Mouse (Mus musculus): ENCODE results near the gene Mat2b. TPM values are rescaled to one million over a fixed set of nuclear protein-coding genes. Genes with fewer than 3 reads are reported as not detected.

Gene Mat2b
- total and polyA plus RNA-seq, 2 experiments from 2014 or later: 27.0 to 41.9 TPM

GRCm38 (mm10) chr11:40683295-40683694, 11.7 kb downstream of the Mat2b start:
- no peak overlapping the region for H3K4me3 ChIP-seq (ENCODE audit: low read depth, low read length)
- 68% methylated on average over 3 of the region's 3 CpGs for WGBS
- H3K9ac ChIP-seq (replicated peaks; ENCODE audit: low read length, poor library complexity, severe bottlenecking): no peak overlapping the region
- H3K36me3 ChIP-seq (ENCODE audit: insufficient read depth, low read length): peaks cover 40% of the 10 kb centered on the region
- no peaks in the 10 kb centered on the region for H3K4me1 ChIP-seq (ENCODE audit: insufficient read depth, low read length)
- TF ChIP-seq CTCF (IDR thresholded peaks at IDR 0.05): no peak
- ATAC-seq (ENCODE audit: low FRiP score) (no peak), DNase-seq (ENCODE audit: low spot score) (no peak)
- H3K4me2 ChIP-seq (ENCODE audit: low read depth, low read length, poor library complexity, severe bottlenecking): no peak overlapping the region
- no peaks in the 10 kb centered on the region for H3K9me3 ChIP-seq (ENCODE audit: low read length)
- H3K27ac ChIP-seq (ENCODE audit: low read depth, low read length): no peak overlapping the region
- no peaks in the 10 kb centered on the region for H3K27me3 ChIP-seq (ENCODE audit: insufficient read depth, low read length)

GRCm38 (mm10) chr11:40682456-40682855, 12.5 kb downstream of the Mat2b start:
- DNase-seq (ENCODE audit: low spot score) (no peak), ATAC-seq (ENCODE audit: low FRiP score) (no peak)
- Histone ChIP-seq H3K36me3 (ENCODE audit: insufficient read depth, low read length) (peaks cover 45% of the 10 kb centered on the region), H3K9ac (replicated peaks; ENCODE audit: low read length, poor library complexity, severe bottlenecking) (no peak overlapping the region), H3K9me3 (ENCODE audit: low read length) (no peaks in the 10 kb centered on the region), H3K27me3 (ENCODE audit: insufficient read depth, low read length) (no peaks in the 10 kb centered on the region), H3K4me1 (ENCODE audit: insufficient read depth, low read length) (no peaks in the 10 kb centered on the region), H3K27ac (ENCODE audit: low read depth, low read length) (no peak overlapping the region), H3K4me2 (ENCODE audit: low read depth, low read length, poor library complexity, severe bottlenecking) (no peak overlapping the region), H3K4me3 (ENCODE audit: low read depth, low read length) (no peak overlapping the region)
- no peak for TF ChIP-seq CTCF (IDR thresholded peaks at IDR 0.05)
- WGBS: 88% methylated on average over 3 of the region's 3 CpGs

- TF ChIP-seq CTCF (IDR thresholded peaks at IDR 0.05): peak; percentile 21; the same call in 1 of the 2 replicates
- no peak for DNase-seq (ENCODE audit: low spot score)
- WGBS: 100% methylated on average over 1 of the region's 1 CpGs
- Histone ChIP-seq H3K4me2 (ENCODE audit: low read depth, low read length, poor library complexity, severe bottlenecking) (no peak overlapping the region), H3K4me1 (ENCODE audit: insufficient read depth, low read length) (no peaks in the 10 kb centered on the region), H3K9me3 (ENCODE audit: low read length) (no peaks in the 10 kb centered on the region), H3K27me3 (ENCODE audit: insufficient read depth, low read length) (no peaks in the 10 kb centered on the region), H3K27ac (ENCODE audit: low read depth, low read length) (no peak overlapping the region), H3K4me3 (ENCODE audit: low read depth, low read length) (no peak overlapping the region), H3K9ac (replicated peaks; ENCODE audit: low read length, poor library complexity, severe bottlenecking) (no peak overlapping the region), H3K36me3 (ENCODE audit: insufficient read depth, low read length) (peaks cover 24% of the 10 kb centered on the region)
- no peak for ATAC-seq (ENCODE audit: low FRiP score)
Measured at GRCm38 (mm10) chr11:40677169-40677568, 17.8 kb downstream of the Mat2b start.

- Histone ChIP-seq H3K4me2 (ENCODE audit: low read depth, low read length, poor library complexity, severe bottlenecking) (no peak overlapping the region), H3K4me1 (ENCODE audit: insufficient read depth, low read length) (no peaks in the 10 kb centered on the region), H3K4me3 (ENCODE audit: low read depth, low read length) (no peak overlapping the region), H3K9ac (replicated peaks; ENCODE audit: low read length, poor library complexity, severe bottlenecking) (no peak overlapping the region), H3K27me3 (ENCODE audit: insufficient read depth, low read length) (no peaks in the 10 kb centered on the region), H3K27ac (ENCODE audit: low read depth, low read length) (no peak overlapping the region), H3K9me3 (ENCODE audit: low read length) (no peaks in the 10 kb centered on the region), H3K36me3 (ENCODE audit: insufficient read depth, low read length) (peaks cover 20% of the 10 kb centered on the region)
- no peak for DNase-seq (ENCODE audit: low spot score)
- WGBS: 70% methylated on average over 4 of the region's 4 CpGs
- TF ChIP-seq CTCF (IDR thresholded peaks at IDR 0.05): no peak
- no peak for ATAC-seq (ENCODE audit: low FRiP score)
Measured at GRCm38 (mm10) chr11:40675014-40675730, 19.8 kb downstream of the Mat2b start.

GRCm38 (mm10) chr11:40649726-40650445, 45.1 kb downstream of the Mat2b start:
- no peak overlapping the region for H3K9ac ChIP-seq (replicated peaks; ENCODE audit: low read length, poor library complexity, severe bottlenecking)
- WGBS: 89% methylated on average over 8 of the region's 8 CpGs
- no peaks in the 10 kb centered on the region for H3K9me3 ChIP-seq (ENCODE audit: low read length)
- H3K27ac ChIP-seq (ENCODE audit: low read depth, low read length): no peak overlapping the region
- no peaks in the 10 kb centered on the region for H3K27me3 ChIP-seq (ENCODE audit: insufficient read depth, low read length)
- ATAC-seq (ENCODE audit: low FRiP score) (no peak), DNase-seq (ENCODE audit: low spot score) (no peak)
- H3K4me3 ChIP-seq (ENCODE audit: low read depth, low read length): no peak overlapping the region
- TF ChIP-seq CTCF (IDR thresholded peaks at IDR 0.05): no peak
- no peaks in the 10 kb centered on the region for H3K4me1 ChIP-seq (ENCODE audit: insufficient read depth, low read length)
- no peaks in the 10 kb centered on the region for H3K36me3 ChIP-seq (ENCODE audit: insufficient read depth, low read length)
- H3K4me2 ChIP-seq (ENCODE audit: low read depth, low read length, poor library complexity, severe bottlenecking): no peak overlapping the region

GRCm38 (mm10) chr11:40647246-40647645, 47.8 kb downstream of the Mat2b start:
- 76% methylated on average over 2 of the region's 2 CpGs for WGBS
- H3K9ac ChIP-seq (replicated peaks; ENCODE audit: low read length, poor library complexity, severe bottlenecking): no peak overlapping the region
- DNase-seq (ENCODE audit: low spot score) (no peak), ATAC-seq (ENCODE audit: low FRiP score) (no peak)
- no peak for TF ChIP-seq CTCF (IDR thresholded peaks at IDR 0.05)
- no peak overlapping the region for H3K4me2 ChIP-seq (ENCODE audit: low read depth, low read length, poor library complexity, severe bottlenecking)
- no peaks in the 10 kb centered on the region for H3K4me1 ChIP-seq (ENCODE audit: insufficient read depth, low read length)
- no peaks in the 10 kb centered on the region for H3K9me3 ChIP-seq (ENCODE audit: low read length)
- no peaks in the 10 kb centered on the region for H3K27me3 ChIP-seq (ENCODE audit: insufficient read depth, low read length)
- H3K4me3 ChIP-seq (ENCODE audit: low read depth, low read length): no peak overlapping the region
- no peak overlapping the region for H3K27ac ChIP-seq (ENCODE audit: low read depth, low read length)
- no peaks in the 10 kb centered on the region for H3K36me3 ChIP-seq (ENCODE audit: insufficient read depth, low read length)

Other genes with a start within 250 kb of the Mat2b start
- 1.9 and 3.5 TPM in 2 replicates for gene Hmmr, start 38.2 kb upstream of the Mat2b start, total RNA-seq (2014; rRNA removed)
- 1.9 and 2.5 TPM in 2 replicates for gene Hmmr, start 38.2 kb upstream of the Mat2b start, polyA plus RNA-seq (2015; fragmentation: Nextera tagmentation; extraction: Ambion mirVana)
- 17.4 and 20.1 TPM in 2 replicates for gene Nudcd2, start 38.5 kb upstream of the Mat2b start, total RNA-seq (2014; rRNA removed)
- gene Nudcd2, start 38.5 kb upstream of the Mat2b start, polyA plus RNA-seq (2015; fragmentation: Nextera tagmentation; extraction: Ambion mirVana): 42.0 and 45.9 TPM in 2 replicates
- gene Ccng1, start 60.1 kb upstream of the Mat2b start, total RNA-seq (2014; rRNA removed): 51.8 and 56.7 TPM in 2 replicates
- gene Ccng1, start 60.1 kb upstream of the Mat2b start, polyA plus RNA-seq (2015; fragmentation: Nextera tagmentation; extraction: Ambion mirVana): 28.4 and 29.7 TPM in 2 replicates

All from midbrain, postnatal 0 days (tissue).